ENCODE assay signal across 24 mouse cellular contexts in the genomic region with DNA sequence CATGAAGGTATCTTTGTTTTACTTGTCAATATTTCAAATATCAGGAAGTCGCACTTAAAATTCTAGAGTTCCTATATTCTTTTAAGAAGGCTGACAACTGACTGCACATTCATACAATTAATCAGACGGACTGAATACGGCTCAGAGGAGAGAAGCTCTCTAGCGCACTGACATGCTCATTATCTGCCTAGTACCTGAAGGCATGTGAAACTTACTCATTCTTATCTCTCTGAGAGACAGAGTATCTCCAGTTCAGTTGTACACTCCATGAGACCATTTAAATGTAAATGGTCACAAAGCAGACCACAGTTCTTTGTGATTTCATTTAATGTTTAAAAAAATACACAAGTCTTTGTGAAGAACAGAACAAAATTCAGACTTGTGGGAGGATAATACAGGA. TPM values are rescaled to one million over a fixed set of nuclear protein-coding genes. Genes with fewer than 3 reads are reported as not detected.
A peak's percentile ranks its signal among the peaks of the same experiment; 100 is the strongest.
DNase-seq lines count a peak whose midpoint lies in the region; ATAC-seq lines count a peak whose summit lies in the region.
"Had no signal": no experiment of that assay in that cellular context is flagged by ENCODE, and none has a peak within 500 bp of the region (broad histone marks: within the 10 kb centered on the region; RNA-seq: fewer than 3 reads in every experiment).

No protein-coding gene starts in this region.

- peaks cover 19% of the 10 kb centered on the region for H3K4me1 ChIP-seq in hindbrain, embryonic 14.5 days (replicated peaks; ENCODE audit: control insufficient read depth, insufficient read depth, low read length)
- H3K4me1 ChIP-seq in hindbrain, embryonic 16.5 days (ENCODE audit: control insufficient read depth, insufficient read depth, low read depth, low read length), result peaks cover 13% of the 10 kb centered on the region
- peaks cover 12% of the 10 kb centered on the region for H3K4me1 ChIP-seq in neural tube, embryonic 14.5 days (ENCODE audit: control insufficient read depth, insufficient read depth, low read length)
- peaks cover 24% of the 10 kb centered on the region for H3K4me1 ChIP-seq in liver, embryonic 13.5 days (replicated peaks)
- H3K4me1 ChIP-seq in neural tube, embryonic 15.5 days, result peaks cover 18% of the 10 kb centered on the region
- H3K4me1 ChIP-seq: embryonic facial prominence, embryonic 12.5 days had no signal

- DNase-seq in hindbrain, embryonic 14.5 days (ENCODE audit: low spot score), result no peak
- DNase-seq in neural tube, embryonic 10.5 days (ENCODE audit: extremely low spot score, low spot score), result no peak
- no peak for DNase-seq in liver, embryonic 13.5 days
- DNase-seq in urinary bladder, postnatal 14 days (ENCODE audit: low spot score), result no peak
- DNase-seq: adrenal gland, postnatal 10 days; cerebellum, adult 9-11 months; gastrocnemius, postnatal 14 days; heart, adult 18-20 months; lung, postnatal 4 days; retina, postnatal 1 day; right cerebral cortex, postnatal 4 days; thymus, postnatal 14 days had no signal

- peak overlapping the region; percentile 67; the same call in 1 of the 2 replicates for H3K4me2 ChIP-seq in hindbrain, embryonic 14.5 days (replicated peaks)
- no peak overlapping the region; the same call in 1 of the 2 replicates for H3K4me2 ChIP-seq in hindbrain, embryonic 16.5 days (ENCODE audit: low read length)
- 0 out of 2 replicates have a peak overlapping the region, but pooled peaks have one; percentile 78 for H3K4me2 ChIP-seq in neural tube, embryonic 14.5 days (ENCODE audit: low read depth, low read length)
- peak overlapping the region; percentile 84 for H3K4me2 ChIP-seq in liver, embryonic 13.5 days
- peak overlapping the region; percentile 73 for H3K4me2 ChIP-seq in neural tube, embryonic 15.5 days
- H3K4me2 ChIP-seq: lung, embryonic 15.5 days had no signal

- H3K27me3 ChIP-seq in hindbrain, embryonic 14.5 days (ENCODE audit: control insufficient read depth, insufficient read depth, low read length), result no peaks in the 10 kb centered on the region
- H3K27me3 ChIP-seq in hindbrain, embryonic 16.5 days (replicated peaks; ENCODE audit: control insufficient read depth, insufficient read depth, low read length), result no peaks in the 10 kb centered on the region
- no peaks in the 10 kb centered on the region for H3K27me3 ChIP-seq in neural tube, embryonic 14.5 days (ENCODE audit: control insufficient read depth, insufficient read depth, low read length)
- H3K27me3 ChIP-seq in liver, embryonic 13.5 days, result no peaks in the 10 kb centered on the region
- H3K27me3 ChIP-seq in neural tube, embryonic 15.5 days (replicated peaks), result no peaks in the 10 kb centered on the region
- H3K27me3 ChIP-seq: embryonic facial prominence, embryonic 12.5 days; kidney, embryonic 15.5 days; lung, embryonic 15.5 days had no signal

- no peak overlapping the region for H3K27ac ChIP-seq in hindbrain, embryonic 14.5 days
- H3K27ac ChIP-seq in hindbrain, embryonic 16.5 days (ENCODE audit: low read depth, low read length), result no peak overlapping the region
- no peak overlapping the region for H3K27ac ChIP-seq in neural tube, embryonic 14.5 days (ENCODE audit: low read depth, low read length)
- H3K27ac ChIP-seq in liver, embryonic 13.5 days, result no peak overlapping the region
- no peak overlapping the region for H3K27ac ChIP-seq in neural tube, embryonic 15.5 days (replicated peaks)
- H3K27ac ChIP-seq: embryonic facial prominence, embryonic 12.5 days; kidney, embryonic 15.5 days; limb, embryonic 12.5 days; lung, embryonic 15.5 days; midbrain, embryonic 10.5 days had no signal

- 58% methylated on average over 4 of the region's 4 CpGs for WGBS in hindbrain, embryonic 14.5 days
- WGBS in hindbrain, embryonic 16.5 days, result 61% methylated on average over 4 of the region's 4 CpGs
- WGBS in neural tube, embryonic 14.5 days, result 66% methylated on average over 4 of the region's 4 CpGs
- 24% methylated on average over 4 of the region's 4 CpGs for WGBS in liver, embryonic 13.5 days (ENCODE audit: insufficient replicate concordance)
- 73% methylated on average over 4 of the region's 4 CpGs for WGBS in neural tube, embryonic 15.5 days

- H3K36me3 ChIP-seq in hindbrain, embryonic 14.5 days (replicated peaks; ENCODE audit: control insufficient read depth, insufficient read depth), result no peaks in the 10 kb centered on the region
- H3K36me3 ChIP-seq in hindbrain, embryonic 16.5 days (ENCODE audit: control insufficient read depth, insufficient read depth, low read length), result no peaks in the 10 kb centered on the region
- no peaks in the 10 kb centered on the region for H3K36me3 ChIP-seq in neural tube, embryonic 14.5 days (ENCODE audit: control insufficient read depth, insufficient read depth, low read length)
- no peaks in the 10 kb centered on the region for H3K36me3 ChIP-seq in liver, embryonic 13.5 days
- H3K36me3 ChIP-seq in neural tube, embryonic 15.5 days, result no peaks in the 10 kb centered on the region
- H3K36me3 ChIP-seq: embryonic facial prominence, embryonic 12.5 days; limb, embryonic 12.5 days; lung, embryonic 15.5 days; midbrain, embryonic 10.5 days had no signal

- H3K9ac ChIP-seq in hindbrain, embryonic 14.5 days, result no peak overlapping the region
- H3K9ac ChIP-seq in hindbrain, embryonic 16.5 days (ENCODE audit: low read depth, low read length), result no peak overlapping the region
- H3K9ac ChIP-seq in neural tube, embryonic 14.5 days (replicated peaks; ENCODE audit: low read depth, low read length), result no peak overlapping the region
- peak overlapping the region; percentile 1; the same call in 1 of the 2 replicates for H3K9ac ChIP-seq in liver, embryonic 13.5 days
- no peak overlapping the region for H3K9ac ChIP-seq in neural tube, embryonic 15.5 days (replicated peaks)
- H3K9ac ChIP-seq: embryonic facial prominence, embryonic 12.5 days; limb, embryonic 12.5 days; lung, embryonic 15.5 days had no signal

- no peak for ATAC-seq in hindbrain, embryonic 14.5 days (ENCODE audit: low FRiP score)
- ATAC-seq in hindbrain, embryonic 16.5 days, result no peak
- ATAC-seq in neural tube, embryonic 14.5 days (ENCODE audit: low read depth), result no peak
- peak; percentile 24; the same call in 1 of the 2 replicates for ATAC-seq in liver, embryonic 13.5 days (ENCODE audit: low read depth)
- no peak for ATAC-seq in neural tube, embryonic 15.5 days (ENCODE audit: low FRiP score)
- ATAC-seq: activated CD4-positive, CD25-positive, alpha-beta regulatory T cell, adult 4 months; intestine, postnatal 0 days had no signal

- H3K9me3 ChIP-seq in hindbrain, embryonic 14.5 days (ENCODE audit: control insufficient read depth, low read length), result no peaks in the 10 kb centered on the region
- H3K9me3 ChIP-seq in hindbrain, embryonic 16.5 days (ENCODE audit: control insufficient read depth, low read length), result no peaks in the 10 kb centered on the region
- H3K9me3 ChIP-seq in neural tube, embryonic 14.5 days (ENCODE audit: control insufficient read depth, low read length), result no peaks in the 10 kb centered on the region
- H3K9me3 ChIP-seq in liver, embryonic 13.5 days (replicated peaks), result no peaks in the 10 kb centered on the region
- no peaks in the 10 kb centered on the region for H3K9me3 ChIP-seq in neural tube, embryonic 15.5 days (replicated peaks)
- H3K9me3 ChIP-seq: embryonic facial prominence, embryonic 12.5 days; kidney, embryonic 15.5 days; limb, embryonic 12.5 days; lung, embryonic 15.5 days; midbrain, embryonic 10.5 days had no signal

- H3K4me3 ChIP-seq in hindbrain, embryonic 14.5 days (replicated peaks; ENCODE audit: low read length), result no peak overlapping the region
- H3K4me3 ChIP-seq in hindbrain, embryonic 16.5 days (ENCODE audit: low read length), result no peak overlapping the region
- H3K4me3 ChIP-seq in neural tube, embryonic 14.5 days (ENCODE audit: low read depth, low read length), result no peak overlapping the region
- H3K4me3 ChIP-seq in liver, embryonic 13.5 days (replicated peaks), result no peak overlapping the region
- H3K4me3 ChIP-seq in neural tube, embryonic 15.5 days (replicated peaks), result no peak overlapping the region
- H3K4me3 ChIP-seq: embryonic facial prominence, embryonic 12.5 days; limb, embryonic 12.5 days had no signal

RNA-seq across cellular contexts. Expression of a gene that starts 1.8 kb away (rescaled TPM):
- polyA plus RNA-seq in hindbrain, embryonic 14.5 days (2014; fragmentation: Nextera tagmentation; extraction: Ambion mirVana), result 81.8 and 89.0 TPM in 2 replicates
- 76.9 and 84.2 TPM in 2 replicates for polyA plus RNA-seq in hindbrain, embryonic 16.5 days (2015; fragmentation: Nextera tagmentation; extraction: Ambion mirVana)
- 81.0 and 88.3 TPM in 2 replicates for polyA plus RNA-seq in neural tube, embryonic 14.5 days (2014; fragmentation: Nextera tagmentation; extraction: Ambion mirVana)
- polyA plus RNA-seq in liver, embryonic 13.5 days (2015; fragmentation: Nextera tagmentation; extraction: Ambion mirVana), result 8.8 and 10.2 TPM in 2 replicates
- polyA plus RNA-seq in neural tube, embryonic 15.5 days (2015; fragmentation: Nextera tagmentation; extraction: Ambion mirVana), result 67.2 and 74.4 TPM in 2 replicates

RNA-seq across cellular contexts. Expression of a gene that starts 20.9 kb away (rescaled TPM):
- not detected in 2 replicates for polyA plus RNA-seq in hindbrain, embryonic 14.5 days (2014; fragmentation: Nextera tagmentation; extraction: Ambion mirVana)
- polyA plus RNA-seq in hindbrain, embryonic 16.5 days (2015; fragmentation: Nextera tagmentation; extraction: Ambion mirVana), result not detected in 2 replicates
- polyA plus RNA-seq in neural tube, embryonic 14.5 days (2014; fragmentation: Nextera tagmentation; extraction: Ambion mirVana), result not detected in 2 replicates
- polyA plus RNA-seq in liver, embryonic 13.5 days (2015; fragmentation: Nextera tagmentation; extraction: Ambion mirVana), result not detected in 2 replicates
- 3.7 TPM in 1 of 2 replicates, not detected in the other for polyA plus RNA-seq in neural tube, embryonic 15.5 days (2015; fragmentation: Nextera tagmentation; extraction: Ambion mirVana)
- polyA plus RNA-seq: activated CD4-positive, CD25-positive, alpha-beta regulatory T cell, adult 4 months; intestine, postnatal 0 days; kidney, embryonic 15.5 days; large intestine, adult 2 months; limb, embryonic 12.5 days; midbrain, embryonic 10.5 days; stomach, embryonic 16.5 days had no signal
